Mouse (Mus musculus) spleen, postnatal 14 days (tissue): ENCODE data around the gene Vash1.

Source experiments
- DNase-seq, 2 experiments: peaks; one replicate each; pipeline ENCODE4 v3.0.0; 2021 to 2022; ENCODE audit warnings: low spot score in 2 of 2

Gene Vash1

DNA sequence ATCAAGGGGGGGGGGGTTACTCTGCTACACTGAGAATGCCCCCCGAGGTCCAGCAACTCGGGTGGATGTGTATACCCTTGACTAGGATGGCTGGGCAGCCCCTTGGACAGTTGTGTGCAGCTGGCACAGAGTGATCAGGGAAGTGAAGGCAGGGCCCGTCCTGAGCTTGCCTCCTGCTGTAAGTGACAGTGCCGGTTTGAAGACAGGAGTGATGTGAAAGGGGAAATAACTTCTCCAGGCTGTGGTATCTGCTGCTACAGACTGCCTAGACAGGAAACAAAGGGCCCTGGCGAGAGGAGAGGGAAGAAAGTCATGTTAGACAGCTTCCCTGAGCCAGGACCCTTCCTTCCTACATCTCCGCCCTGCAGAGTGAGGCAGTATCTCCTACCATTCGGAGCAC is 5.2 kb downstream of the Vash1 start:
- DNase-seq = no peak

DNA sequence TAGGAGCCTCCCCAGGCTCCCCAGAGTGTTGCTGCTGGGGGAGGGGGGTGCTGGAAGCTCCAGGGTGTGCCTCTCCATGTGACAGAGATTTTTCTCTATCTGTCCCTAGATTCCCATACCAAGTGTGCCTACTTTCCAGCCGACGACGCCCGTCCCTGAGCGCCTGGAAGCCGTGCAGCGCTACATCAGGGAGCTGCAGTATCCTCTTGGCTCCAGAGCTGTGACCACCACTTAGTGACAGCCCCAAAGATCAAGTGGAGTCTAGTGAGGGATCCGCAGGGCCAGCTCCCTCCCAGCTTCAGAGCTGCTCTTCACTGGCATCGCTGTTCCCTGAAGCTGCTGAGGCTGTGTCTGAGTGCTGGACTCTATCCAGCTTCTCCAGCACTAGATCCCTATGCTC is 6.8 kb downstream of the Vash1 start:
- no peak for DNase-seq

- no peak for DNase-seq
Observed at GRCm38 (mm10) chr12:86686551-86687330, 8.2 kb downstream of the Vash1 start.

GRCm38 (mm10) chr12:86687445-86687955 is 9.0 kb downstream of the Vash1 start:
- no peak for DNase-seq

GRCm38 (mm10) chr12:86687971-86688573 is 9.6 kb downstream of the Vash1 start:
- DNase-seq = no peak

DNA sequence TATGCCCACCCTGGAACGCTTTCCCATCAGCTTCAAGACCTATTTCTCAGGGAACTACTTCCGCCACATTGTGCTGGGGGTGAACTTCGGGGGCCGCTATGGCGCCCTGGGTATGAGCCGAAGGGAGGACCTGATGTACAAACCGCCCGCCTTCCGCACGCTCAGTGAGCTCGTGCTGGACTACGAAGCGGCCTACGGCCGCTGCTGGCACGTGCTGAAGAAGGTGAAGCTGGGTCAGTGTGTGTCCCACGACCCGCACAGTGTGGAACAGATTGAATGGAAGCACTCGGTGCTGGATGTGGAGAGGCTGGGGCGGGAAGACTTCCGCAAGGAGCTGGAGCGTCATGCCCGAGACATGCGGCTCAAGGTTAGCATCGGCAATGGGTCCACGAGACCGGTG is 10.4 kb downstream of the Vash1 start:
- no peak for DNase-seq

GRCm38 (mm10) chr12:86690700-86691485 is 12.4 kb downstream of the Vash1 start:
- no peak for DNase-seq

GRCm38 (mm10) chr12:86692471-86693356 is 14.2 kb downstream of the Vash1 start:
- DNase-seq = no peak

GRCm38 (mm10) chr12:86693389-86693788 is 14.9 kb downstream of the Vash1 start:
- no peak for DNase-seq

DNA sequence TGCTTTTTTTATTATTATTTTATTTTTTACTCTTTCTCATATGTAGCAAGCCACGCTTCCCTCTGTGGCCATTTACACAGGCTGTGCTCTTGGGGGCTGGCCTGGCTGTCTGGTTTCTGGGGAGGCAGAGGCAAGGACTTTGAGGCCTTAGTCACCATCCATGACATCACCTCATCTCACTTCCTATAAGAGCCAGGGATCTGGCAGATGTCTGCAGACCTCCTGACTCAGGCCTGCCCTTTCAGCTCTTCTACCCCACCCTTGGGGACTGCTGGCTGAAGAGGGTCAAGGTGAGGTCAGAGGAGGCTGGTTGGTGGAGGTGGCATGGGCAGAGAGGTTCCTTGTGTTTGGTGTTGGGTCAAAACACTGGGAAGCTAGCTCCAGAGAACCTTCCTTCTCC is 15.9 kb downstream of the Vash1 start:
- DNase-seq = no peak

GRCm38 (mm10) chr12:86697996-86698395 is 19.5 kb downstream of the Vash1 start:
- no peak for DNase-seq

DNA sequence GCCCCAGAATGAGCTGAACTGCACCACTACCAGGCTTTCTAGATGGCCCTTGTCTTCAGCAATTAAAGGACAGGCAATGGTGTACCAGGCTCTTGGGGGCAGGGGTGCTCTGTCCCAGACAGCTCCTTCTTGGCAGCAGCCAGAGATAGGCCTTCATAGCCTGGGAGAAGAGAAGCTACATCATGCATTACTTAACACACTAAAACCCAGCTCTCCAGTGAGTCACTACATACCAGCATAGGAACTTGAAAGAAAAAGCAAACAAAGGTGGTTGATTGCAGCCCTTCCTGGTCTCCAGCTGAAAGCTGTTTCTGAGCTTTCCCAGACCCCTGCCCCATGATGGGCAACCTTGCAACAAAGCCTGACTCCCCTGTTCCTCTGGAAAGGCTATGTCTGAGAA is 20.0 kb downstream of the Vash1 start:
- DNase-seq = no peak

GRCm38 (mm10) chr12:86699965-86700926 is 21.7 kb downstream of the Vash1 start:
- no peak for DNase-seq

DNA sequence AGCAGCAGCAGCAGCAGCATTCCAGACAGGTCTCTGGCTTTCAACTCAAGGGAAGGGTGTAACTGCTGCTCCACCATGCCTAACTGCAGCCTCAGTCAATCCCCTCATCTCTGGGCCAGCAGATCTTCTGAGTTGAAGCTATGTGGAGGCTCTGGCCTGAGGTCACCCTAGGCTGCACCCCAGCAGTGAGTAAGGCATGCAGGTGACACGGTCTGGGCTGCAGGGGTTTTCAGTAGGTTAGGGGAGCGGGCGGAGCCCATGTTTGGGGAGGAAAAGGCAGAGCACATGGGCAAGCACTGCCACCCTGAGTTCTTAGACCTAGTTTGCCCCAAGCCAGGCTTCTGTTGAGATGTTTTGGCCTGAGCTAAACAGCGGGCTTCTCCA is 22.4 kb downstream of the Vash1 start:
- DNase-seq = no peak

GRCm38 (mm10) chr12:86701491-86701890 is 23.0 kb downstream of the Vash1 start:
- DNase-seq = no peak

DNA sequence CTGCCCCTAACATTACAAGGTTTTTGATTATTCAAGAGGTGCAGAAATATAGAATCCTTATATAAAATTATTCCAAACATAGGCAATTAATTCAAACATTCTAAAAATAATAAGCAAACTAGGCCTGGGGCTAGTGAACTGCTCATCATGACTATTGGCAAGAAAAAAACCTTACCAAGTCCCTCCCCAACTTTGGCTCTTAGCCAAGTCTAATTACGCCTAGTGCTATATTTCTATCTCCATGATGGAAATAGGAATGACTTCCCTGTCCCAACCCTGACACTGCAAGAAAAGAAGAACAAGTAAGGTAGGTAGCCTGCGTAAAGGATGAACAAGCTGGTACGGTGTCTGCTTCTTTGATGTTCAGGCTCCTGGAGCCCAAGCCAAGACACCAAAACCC is 24.2 kb downstream of the Vash1 start:
- DNase-seq = no peak

- no peak for DNase-seq
Observed at GRCm38 (mm10) chr12:86705843-86706242, 27.3 kb downstream of the Vash1 start.

DNA sequence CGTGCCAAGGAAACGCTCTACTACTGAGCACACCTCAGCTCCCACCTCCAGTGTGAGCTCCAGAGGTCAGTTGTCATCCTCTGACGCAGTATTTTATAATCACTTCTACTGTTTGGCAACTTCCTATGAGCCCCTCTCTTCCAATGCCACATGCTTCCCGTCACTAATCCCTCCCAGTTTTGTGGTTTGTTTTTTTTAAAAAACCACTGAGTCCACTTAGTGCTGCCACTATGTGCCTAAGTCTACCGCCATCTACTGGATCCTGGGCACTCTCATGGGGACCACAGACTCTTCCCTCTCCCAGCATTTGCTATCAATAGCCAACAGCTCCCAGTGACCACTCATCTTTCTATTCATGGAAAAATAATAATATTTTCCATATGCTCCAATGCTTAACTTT is 35.5 kb downstream of the Vash1 start:
- DNase-seq = no peak

DNA sequence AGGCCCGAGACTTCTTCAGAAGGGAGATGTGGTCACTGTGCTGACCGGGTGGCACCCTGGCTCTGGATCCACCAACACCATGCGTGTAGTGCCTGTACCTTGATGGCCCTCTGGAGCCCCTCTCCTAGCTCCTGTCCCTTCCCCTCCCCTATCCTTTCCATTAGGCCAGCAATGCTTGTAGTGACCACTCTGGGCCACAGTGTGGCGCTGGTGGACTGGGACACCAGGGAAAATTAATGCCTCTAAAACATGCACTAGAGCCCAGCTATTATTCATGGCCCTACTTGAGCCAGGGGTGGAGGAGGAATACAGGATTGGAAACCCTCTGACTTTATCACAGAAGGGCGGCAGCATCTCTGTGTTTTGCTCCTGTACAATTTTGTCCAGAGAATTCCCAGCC is 36.9 kb downstream of the Vash1 start:
- DNase-seq = peak in 1 of 2 experiments; percentile 44

- no peak for DNase-seq
Observed at GRCm38 (mm10) chr12:86716962-86717361, 38.5 kb downstream of the Vash1 start.
